Mouse (Mus musculus) heart, embryonic 15.5 days (tissue): Measurements from ENCODE around the gene Amtn. TPM values are rescaled to one million over a fixed set of nuclear protein-coding genes. Genes with fewer than 3 reads are reported as not detected.
"Not testable (repeated sequence)": the region's sequence is repeated elsewhere in the genome, so short reads cannot be mapped to it uniquely, and the experiment has no call there.

Experiments used
- ATAC-seq: fragments of 200-750 bp; cut with Nextera tagmentation; replicated peaks from 2 replicates; pipeline ENCODE4 v1.8.0; 2017; ENCODE audit warnings: low read depth, moderate TSS enrichment; ENCODE audit not compliant: insufficient number of reproducible peaks, insufficient read depth, low FRiP score
- H3K27ac ChIP-seq: fragments of 300-500 bp; sonication (generic); 2 replicates; pipeline ENCODE4 v1.5.1; 2015; ENCODE audit warnings: mild to moderate bottlenecking, inconsistent platforms
- H3K27me3 ChIP-seq: fragments of 300-500 bp; sonication (generic); 2 replicates; pipeline ENCODE4 v1.6.1; 2015; ENCODE audit warnings: inconsistent platforms
- H3K36me3 ChIP-seq: fragments of 300-500 bp; sonication (generic); 2 replicates; pipeline ENCODE4 v1.6.1; 2015; ENCODE audit warnings: mild to moderate bottlenecking, inconsistent platforms
- H3K4me1 ChIP-seq: fragments of 300-500 bp; sonication (generic); replicated peaks from 2 replicates; pipeline ENCODE4 v1.6.1; 2015; ENCODE audit warnings: inconsistent platforms
- H3K4me2 ChIP-seq: fragments of 300-500 bp; sonication (generic); 2 replicates; pipeline ENCODE4 v1.6.1; 2015; ENCODE audit warnings: inconsistent platforms, mild to moderate bottlenecking, moderate library complexity
- H3K4me3 ChIP-seq: fragments of 300-500 bp; sonication (generic); 2 replicates; pipeline ENCODE4 v1.5.1; 2015; ENCODE audit warnings: mild to moderate bottlenecking, inconsistent platforms
- H3K9ac ChIP-seq: fragments of 300-500 bp; sonication (generic); 2 replicates; pipeline ENCODE4 v1.6.1; 2015; ENCODE audit warnings: mild to moderate bottlenecking, inconsistent platforms
- H3K9me3 ChIP-seq: fragments of 300-500 bp; sonication (generic); replicated peaks from 2 replicates; pipeline ENCODE4 v1.6.1; 2016; ENCODE audit warnings: inconsistent platforms
- WGBS: fragments of 180-500 bp; shearing (Covaris S2); methylation state at CpG from one replicate; pipeline ENCODE4 v1.1.7; 2015; ENCODE audit warnings: mixed read lengths; 5-methylcytosine and 5-hydroxymethylcytosine counted together
- polyA plus RNA-seq: library from polyadenylated mRNA; unstranded; fragments of >200 nt; fragmentation: Nextera tagmentation; extraction: Ambion mirVana; gene quantifications from 2 replicates; pipeline ENCODE4 v1.2.1, GENCODE M21; 2015

Amtn gene
- not detected in 2 replicates for polyA plus RNA-seq

- Histone ChIP-seq H3K4me2 (no peak within 1 kb of the TSS), H3K4me3 (no peak within 1 kb of the TSS), H3K36me3 (no peaks in the 10 kb centered on the region), H3K9me3 (no peaks in the 10 kb centered on the region), H3K27me3 (no peaks in the 10 kb centered on the region), H3K27ac (no peak within 1 kb of the TSS), H3K9ac (no peak within 1 kb of the TSS), H3K4me1 (no peaks in the 10 kb centered on the region)
- no peak for ATAC-seq
- WGBS, result 65% methylated on average over 4 of the region's 4 CpGs
Measured at GRCm38 (mm10) chr5:88375808-88376207, at the start of gene Amtn. TSS of gene Amtn (plus strand) at chr5:88376108.

- not testable (repeated sequence) for H3K36me3 ChIP-seq, H3K4me1 ChIP-seq, H3K9ac ChIP-seq, H3K9me3 ChIP-seq, H3K4me3 ChIP-seq, H3K27me3 ChIP-seq, H3K27ac ChIP-seq, ATAC-seq, H3K4me2 ChIP-seq
- 51% methylated on average over 2 of the region's 2 CpGs for WGBS
Measured at GRCm38 (mm10) chr5:88348533-88348932, 27.4 kb upstream of the Amtn start.

GRCm38 (mm10) chr5:88364768-88365167 lies 11.1 kb upstream of the Amtn start:
- 7% methylated on average over 5 of the region's 5 CpGs for WGBS
- no peak for ATAC-seq
- no peaks in the 10 kb centered on the region for H3K9me3 ChIP-seq
- no peaks in the 10 kb centered on the region for H3K36me3 ChIP-seq
- no peaks in the 10 kb centered on the region for H3K4me1 ChIP-seq
- H3K9ac ChIP-seq, result no peak overlapping the region
- no peak overlapping the region for H3K4me2 ChIP-seq
- H3K27me3 ChIP-seq, result no peaks in the 10 kb centered on the region
- H3K4me3 ChIP-seq, result no peak overlapping the region
- no peak overlapping the region for H3K27ac ChIP-seq

- WGBS, result 67% methylated on average over 1 of the region's 1 CpGs
- ATAC-seq, result no peak
Measured at GRCm38 (mm10) chr5:88366886-88367285, 9.0 kb upstream of the Amtn start.

GRCm38 (mm10) chr5:88370578-88371232 lies 5.2 kb upstream of the Amtn start:
- H3K27ac ChIP-seq, result no peak overlapping the region
- ATAC-seq, result no peak
- no peak overlapping the region for H3K4me3 ChIP-seq
- H3K27me3 ChIP-seq, result no peaks in the 10 kb centered on the region
- H3K4me2 ChIP-seq, result no peak overlapping the region
- H3K9me3 ChIP-seq, result no peaks in the 10 kb centered on the region
- H3K36me3 ChIP-seq, result no peaks in the 10 kb centered on the region
- 37% methylated on average over 6 of the region's 6 CpGs for WGBS
- H3K4me1 ChIP-seq, result no peaks in the 10 kb centered on the region
- H3K9ac ChIP-seq, result no peak overlapping the region

More at GRCm38 (mm10) chr5:88366886-88367285, 9.0 kb upstream of the Amtn start:
- Histone ChIP-seq H3K4me1 (no peaks in the 10 kb centered on the region), H3K4me3 (no peak overlapping the region), H3K9ac (no peak overlapping the region), H3K27ac (no peak overlapping the region), H3K36me3 (no peaks in the 10 kb centered on the region), H3K27me3 (no peaks in the 10 kb centered on the region), H3K9me3 (no peaks in the 10 kb centered on the region), H3K4me2 (no peak overlapping the region)

GRCm38 (mm10) chr5:88372563-88372962 lies 3.3 kb upstream of the Amtn start:
- Histone ChIP-seq H3K9ac (no peak overlapping the region), H3K9me3 (no peaks in the 10 kb centered on the region), H3K27ac (no peak overlapping the region), H3K36me3 (no peaks in the 10 kb centered on the region), H3K4me2 (no peak overlapping the region), H3K27me3 (no peaks in the 10 kb centered on the region), H3K4me1 (no peaks in the 10 kb centered on the region), H3K4me3 (no peak overlapping the region)
- ATAC-seq, result no peak
- WGBS, result 68% methylated on average over 6 of the region's 6 CpGs

- H3K4me2 ChIP-seq, H3K9ac ChIP-seq, H3K4me1 ChIP-seq, H3K36me3 ChIP-seq, H3K27ac ChIP-seq, ATAC-seq, H3K9me3 ChIP-seq, H3K27me3 ChIP-seq, H3K4me3 ChIP-seq: not testable (repeated sequence)
- 83% methylated on average over 2 of the region's 2 CpGs for WGBS
Measured at GRCm38 (mm10) chr5:88391960-88392359, 16.1 kb downstream of the Amtn start.

GRCm38 (mm10) chr5:88398581-88398980 lies 22.7 kb downstream of the Amtn start:
- H3K9ac ChIP-seq, result no peak overlapping the region
- no peak overlapping the region for H3K4me3 ChIP-seq
- ATAC-seq, result no peak
- 71% methylated on average over 5 of the region's 5 CpGs for WGBS
- no peak overlapping the region for H3K27ac ChIP-seq
- H3K4me1 ChIP-seq, result no peaks in the 10 kb centered on the region
- H3K4me2 ChIP-seq, result no peak overlapping the region
- no peaks in the 10 kb centered on the region for H3K27me3 ChIP-seq
- no peaks in the 10 kb centered on the region for H3K36me3 ChIP-seq
- no peaks in the 10 kb centered on the region for H3K9me3 ChIP-seq

GRCm38 (mm10) chr5:88399849-88400248 lies 23.9 kb downstream of the Amtn start:
- Histone ChIP-seq H3K27me3 (no peaks in the 10 kb centered on the region), H3K9me3 (no peaks in the 10 kb centered on the region), H3K4me3 (no peak overlapping the region), H3K4me1 (no peaks in the 10 kb centered on the region), H3K27ac (no peak overlapping the region), H3K4me2 (no peak overlapping the region), H3K36me3 (no peaks in the 10 kb centered on the region), H3K9ac (no peak overlapping the region)
- WGBS, result 8% methylated on average over 6 of the region's 6 CpGs
- ATAC-seq, result no peak

- Histone ChIP-seq H3K27me3 (no peaks in the 10 kb centered on the region), H3K9me3 (no peaks in the 10 kb centered on the region), H3K4me2 (no peak overlapping the region), H3K9ac (no peak overlapping the region), H3K27ac (no peak overlapping the region), H3K4me3 (no peak overlapping the region), H3K4me1 (no peaks in the 10 kb centered on the region), H3K36me3 (no peaks in the 10 kb centered on the region)
- ATAC-seq, result no peak
- WGBS, result 69% methylated on average over 3 of the region's 3 CpGs
Measured at GRCm38 (mm10) chr5:88401464-88401863, 25.6 kb downstream of the Amtn start.

GRCm38 (mm10) chr5:88420319-88421065 lies 44.6 kb downstream of the Amtn start:
- Histone ChIP-seq H3K9me3 (no peaks in the 10 kb centered on the region), H3K4me3 (no peak overlapping the region), H3K27ac (no peak overlapping the region), H3K36me3 (no peaks in the 10 kb centered on the region), H3K4me2 (no peak overlapping the region), H3K27me3 (no peaks in the 10 kb centered on the region), H3K9ac (no peak overlapping the region), H3K4me1 (no peaks in the 10 kb centered on the region)
- no peak for ATAC-seq
- 78% methylated on average over 8 of the region's 8 CpGs for WGBS

- H3K36me3 ChIP-seq, H3K27me3 ChIP-seq, H3K4me1 ChIP-seq: not testable (repeated sequence)
Measured at GRCm38 (mm10) chr5:88424892-88425291, 49.0 kb downstream of the Amtn start.

More at GRCm38 (mm10) chr5:88424892-88425291, 49.0 kb downstream of the Amtn start:
- not testable (repeated sequence) for H3K9me3 ChIP-seq, H3K4me2 ChIP-seq, ATAC-seq, H3K4me3 ChIP-seq, H3K27ac ChIP-seq, H3K9ac ChIP-seq
- WGBS, result 63% methylated on average over 2 of the region's 2 CpGs
